Mouse (Mus musculus) midbrain, embryonic 11.5 days (tissue): ENCODE measurements at regions not wholly inside any gene's neighbourhood (a gene's known extent, or its start where the extent isn't known, plus 50 kb on each side); places are given as distances from the start of the nearest gene placed in this dataset.
"Not testable (repeated sequence)": the region's sequence is repeated elsewhere in the genome, so short reads cannot be mapped to it uniquely, and the experiment has no call there.

ENCODE experiments used
- ATAC-seq: fragments of 200-750 bp; cut with Nextera tagmentation; 2 replicates; pipeline ENCODE4 v1.8.0; 2017; ENCODE audit warnings: moderate TSS enrichment, moderate library complexity; ENCODE audit not compliant: low FRiP score
- DNase-seq: peaks from one replicate; pipeline ENCODE4 v3.0.0; 2015; ENCODE audit warnings: low spot score; ENCODE audit errors: missing footprints
- H3K27ac ChIP-seq: fragments of 300-500 bp; sonication (generic); 2 replicates; pipeline ENCODE4 v1.5.1; 2014; ENCODE audit warnings: low read depth, low read length
- H3K27me3 ChIP-seq: fragments of 300-500 bp; sonication (generic); 2 replicates; pipeline ENCODE4 v1.6.1; 2014; ENCODE audit warnings: mild to moderate bottlenecking, low read length, moderate library complexity, mixed read lengths; ENCODE audit not compliant: control insufficient read depth, insufficient read depth
- H3K36me3 ChIP-seq: fragments of 300-500 bp; sonication (generic); 2 replicates; pipeline ENCODE4 v1.6.1; 2014; ENCODE audit warnings: mild to moderate bottlenecking, low read length, moderate library complexity, mixed read lengths; ENCODE audit not compliant: control insufficient read depth, insufficient read depth
- H3K4me1 ChIP-seq: fragments of 300-500 bp; sonication (generic); 2 replicates; pipeline ENCODE4 v1.6.1; 2014; ENCODE audit warnings: low read length; ENCODE audit not compliant: control insufficient read depth, insufficient read depth
- H3K4me2 ChIP-seq: fragments of 300-500 bp; sonication (generic); 2 replicates; pipeline ENCODE4 v1.6.1; 2014; ENCODE audit warnings: mild to moderate bottlenecking, moderate library complexity
- H3K4me3 ChIP-seq: fragments of 300-500 bp; sonication (generic); 2 replicates; pipeline ENCODE4 v1.5.1; 2014; ENCODE audit warnings: low read depth, low read length
- H3K9ac ChIP-seq: fragments of 300-500 bp; sonication (generic); 2 replicates; pipeline ENCODE4 v1.6.1; 2014; ENCODE audit warnings: low read length
- H3K9me3 ChIP-seq: fragments of 300-500 bp; sonication (generic); 2 replicates; pipeline ENCODE4 v1.6.1; 2016; ENCODE audit warnings: low read length; ENCODE audit not compliant: control insufficient read depth
- WGBS: fragments of 180-500 bp; shearing (Covaris S2); extraction: QIAGEN DNeasy Blood & Tissue Kit; methylation state at CpG from one replicate; pipeline ENCODE4 v1.1.7; 2014; 5-methylcytosine and 5-hydroxymethylcytosine counted together

- no peak overlapping the region for H3K4me3 ChIP-seq
- H3K9ac ChIP-seq: no peak overlapping the region
- no peak for DNase-seq
- 76% methylated on average over 9 of the region's 9 CpGs for WGBS
- no peaks in the 10 kb centered on the region for H3K36me3 ChIP-seq
- H3K4me1 ChIP-seq: no peaks in the 10 kb centered on the region
- H3K27me3 ChIP-seq: no peaks in the 10 kb centered on the region
- ATAC-seq: no peak
- no peak overlapping the region for H3K4me2 ChIP-seq
- no peaks in the 10 kb centered on the region; the same call in 1 of the 2 replicates for H3K9me3 ChIP-seq
- no peak overlapping the region for H3K27ac ChIP-seq
These were observed 136.6 kb upstream of the Spin1 start for GRCm38 (mm10) chr13:50964070-50964469.

DNA sequence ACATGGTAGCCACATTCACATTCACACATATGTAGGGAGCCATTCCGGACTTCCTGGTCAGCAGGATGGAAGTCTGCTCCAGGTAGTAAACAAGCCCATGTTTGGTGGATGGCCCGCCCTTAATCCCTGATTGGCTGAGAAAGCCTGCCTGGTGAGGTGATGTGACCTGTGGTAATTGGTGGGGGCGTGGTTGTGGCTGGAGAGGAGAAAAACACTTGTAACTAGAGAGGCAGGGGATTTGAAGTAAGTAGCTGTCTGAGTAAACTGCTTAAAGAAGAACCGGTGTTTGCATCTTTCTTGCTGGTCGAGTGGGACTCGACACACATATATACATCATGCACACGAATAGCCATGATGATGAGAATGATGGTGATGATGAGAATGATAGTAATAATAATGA, 135.6 kb upstream of the Spin1 start:
- DNase-seq, H3K36me3 ChIP-seq, H3K9me3 ChIP-seq, H3K4me1 ChIP-seq, H3K4me3 ChIP-seq, H3K9ac ChIP-seq, H3K27me3 ChIP-seq, H3K4me2 ChIP-seq, H3K27ac ChIP-seq, ATAC-seq: not testable (repeated sequence)
- WGBS: 78% methylated on average over 7 of the region's 7 CpGs

DNA sequence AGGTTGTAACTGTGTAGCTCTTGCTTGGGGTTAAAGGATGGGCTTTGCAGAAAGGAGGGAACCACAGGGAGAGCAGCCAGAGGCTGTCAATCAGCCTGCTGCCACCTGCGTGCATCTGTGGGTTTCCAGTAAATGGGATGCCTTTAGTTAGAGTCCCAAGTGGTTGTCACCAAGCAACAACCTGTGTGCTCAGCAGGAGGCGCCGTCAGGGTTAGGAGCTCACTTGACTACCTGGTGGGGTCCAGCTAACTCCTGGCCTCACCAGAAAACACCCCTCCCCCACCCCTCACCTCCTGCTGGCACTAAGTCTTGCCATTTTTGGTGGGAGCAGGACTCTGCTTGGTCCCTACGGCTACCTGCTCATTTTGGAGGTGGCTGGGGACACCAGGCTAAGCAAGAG, 135.0 kb upstream of the Spin1 start:
- no peak for ATAC-seq
- 74% methylated on average over 4 of the region's 4 CpGs for WGBS

GRCm38 (mm10) chr13:50966826-50967225, 133.9 kb upstream of the Spin1 start:
- Histone ChIP-seq H3K4me3 (no peak overlapping the region), H3K36me3 (no peaks in the 10 kb centered on the region), H3K9me3 (no peaks in the 10 kb centered on the region; the same call in 1 of the 2 replicates), H3K27me3 (no peaks in the 10 kb centered on the region), H3K9ac (no peak overlapping the region), H3K27ac (no peak overlapping the region), H3K4me2 (no peak overlapping the region), H3K4me1 (no peaks in the 10 kb centered on the region)
- ATAC-seq (no peak), DNase-seq (no peak)
- WGBS: 83% methylated on average over 2 of the region's 2 CpGs

More for the DNA sequence above, 135.0 kb upstream of the Spin1 start:
- no peak overlapping the region for H3K27ac ChIP-seq
- H3K9ac ChIP-seq: no peak overlapping the region
- H3K36me3 ChIP-seq: no peaks in the 10 kb centered on the region
- H3K27me3 ChIP-seq: no peaks in the 10 kb centered on the region
- DNase-seq: no peak
- no peaks in the 10 kb centered on the region; the same call in 1 of the 2 replicates for H3K9me3 ChIP-seq
- no peak overlapping the region for H3K4me2 ChIP-seq
- H3K4me1 ChIP-seq: no peaks in the 10 kb centered on the region
- no peak overlapping the region for H3K4me3 ChIP-seq

GRCm38 (mm10) chr13:50973379-50973778, 127.3 kb upstream of the Spin1 start:
- 52% methylated on average over 8 of the region's 8 CpGs for whole genome bisulfite sequencing
- no peaks in the 10 kb centered on the region for H3K9me3 ChIP-seq
- H3K9ac ChIP-seq: no peak overlapping the region
- DNase-seq (no peak), ATAC-seq (peak; percentile 70)
- no peaks in the 10 kb centered on the region for H3K27me3 ChIP-seq
- H3K27ac ChIP-seq: no peak overlapping the region
- no peaks in the 10 kb centered on the region for H3K36me3 ChIP-seq
- H3K4me3 ChIP-seq: no peak overlapping the region
- H3K4me1 ChIP-seq: no peaks in the 10 kb centered on the region
- no peak overlapping the region for H3K4me2 ChIP-seq

- DNase-seq (no peak), ATAC-seq (no peak)
- Histone ChIP-seq H3K4me2 (no peak overlapping the region), H3K4me1 (no peaks in the 10 kb centered on the region), H3K9me3 (no peaks in the 10 kb centered on the region), H3K27ac (no peak overlapping the region), H3K4me3 (no peak overlapping the region), H3K36me3 (no peaks in the 10 kb centered on the region), H3K9ac (no peak overlapping the region), H3K27me3 (no peaks in the 10 kb centered on the region)
- WGBS: 89% methylated on average over 12 of the region's 12 CpGs
These were observed 125.3 kb upstream of the Spin1 start for GRCm38 (mm10) chr13:50975306-50975920.

GRCm38 (mm10) chr13:50982005-50982404, 118.7 kb upstream of the Spin1 start:
- H3K9ac ChIP-seq: no peak overlapping the region
- WGBS: 57% methylated on average over 1 of the region's 1 CpGs
- no peaks in the 10 kb centered on the region for H3K9me3 ChIP-seq
- H3K27me3 ChIP-seq: no peaks in the 10 kb centered on the region
- ATAC-seq: no peak
- no peak overlapping the region for H3K27ac ChIP-seq
- no peaks in the 10 kb centered on the region for H3K4me1 ChIP-seq
- no peak overlapping the region for H3K4me3 ChIP-seq
- no peak for DNase-seq
- H3K36me3 ChIP-seq: no peaks in the 10 kb centered on the region
- no peak overlapping the region for H3K4me2 ChIP-seq

DNA sequence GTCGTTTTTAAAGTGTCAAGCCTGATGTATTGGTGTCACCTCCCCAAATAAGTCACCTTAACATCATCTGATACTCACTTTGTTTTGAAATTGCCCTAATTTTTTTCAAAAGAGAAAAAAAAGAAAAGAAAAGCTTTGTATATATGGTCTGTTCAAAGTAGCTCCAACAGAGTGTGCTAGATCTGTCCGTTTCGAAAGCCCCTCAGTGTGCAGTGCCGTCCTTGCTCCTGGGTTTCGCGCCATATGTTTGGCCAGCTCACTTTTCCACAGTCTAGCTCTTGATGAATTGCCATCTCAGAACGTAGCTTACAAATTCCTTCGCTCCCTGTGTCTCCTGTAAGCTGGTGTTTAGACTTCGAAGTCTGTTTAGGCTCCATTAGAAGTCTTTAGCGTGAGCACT, 117.7 kb upstream of the Spin1 start:
- ATAC-seq (no peak), DNase-seq (no peak)
- Histone ChIP-seq H3K36me3 (no peaks in the 10 kb centered on the region), H3K9ac (no peak overlapping the region), H3K27ac (no peak overlapping the region), H3K4me3 (no peak overlapping the region), H3K27me3 (no peaks in the 10 kb centered on the region), H3K4me1 (no peaks in the 10 kb centered on the region), H3K9me3 (no peaks in the 10 kb centered on the region), H3K4me2 (no peak overlapping the region)
- WGBS: 90% methylated on average over 10 of the region's 10 CpGs

- DNase-seq: no peak
- Histone ChIP-seq H3K4me1 (no peaks in the 10 kb centered on the region), H3K4me2 (no peak overlapping the region), H3K36me3 (no peaks in the 10 kb centered on the region), H3K9ac (no peak overlapping the region), H3K27me3 (no peaks in the 10 kb centered on the region), H3K27ac (no peak overlapping the region), H3K4me3 (no peak overlapping the region), H3K9me3 (no peaks in the 10 kb centered on the region)
- ATAC-seq: no peak
- 83% methylated on average over 9 of the region's 9 CpGs for WGBS
These were observed 108.8 kb upstream of the Spin1 start for GRCm38 (mm10) chr13:50991726-50992432.
